Mouse (Mus musculus): ENCODE measurements around the gene Acaa1b. TPM values are rescaled to one million over a fixed set of nuclear protein-coding genes. Genes with fewer than 3 reads are reported as not detected.

Gene Acaa1b
- polyA plus RNA-seq (2012; ENCODE audit: insufficient read depth, insufficient read length, low replicate concordance, missing spikeins) = not detected in 2 replicates

GRCm38 (mm10) chr9:119156278-119157201, at the start of gene Acaa1b:
Acaa1b (minus strand) TSS chr9:119157093.
- Histone ChIP-seq H3K27ac (ENCODE audit: insufficient read depth, low read depth, low read length) (no peak within 1 kb of the TSS), H3K4me1 (ENCODE audit: control insufficient read depth, insufficient read depth, low read length) (peaks cover 6% of the 10 kb centered on the region; the same call in 1 of the 2 replicates), H3K4me3 (ENCODE audit: insufficient read depth, low read depth, low read length) (peak within 1 kb of the TSS; percentile 34)
- TF ChIP-seq POLR2A (IDR thresholded peaks at IDR 0.05; ENCODE audit: insufficient read depth, low read depth, low read length) = no peak
- 2% methylated on average over 65 of the region's 65 CpGs for WGBS

- WGBS = 79% methylated on average over 2 of the region's 2 CpGs
- Histone ChIP-seq H3K4me1 (ENCODE audit: control insufficient read depth, insufficient read depth, low read length) (no peaks in the 10 kb centered on the region), H3K4me3 (ENCODE audit: insufficient read depth, low read depth, low read length) (no peak overlapping the region), H3K27ac (ENCODE audit: insufficient read depth, low read depth, low read length) (no peak overlapping the region)
- TF ChIP-seq CTCF (IDR thresholded peaks at IDR 0.05; ENCODE audit: insufficient read depth, low read depth, low read length) = no peak
- TF ChIP-seq POLR2A (IDR thresholded peaks at IDR 0.05; ENCODE audit: insufficient read depth, low read depth, low read length) = no peak
These were observed 49.8 kb upstream of the Acaa1b start for GRCm38 (mm10) chr9:119206666-119207065.

GRCm38 (mm10) chr9:119205756-119206155, 48.9 kb upstream of the Acaa1b start:
- 92% methylated on average over 5 of the region's 5 CpGs for WGBS
- H3K27ac ChIP-seq (ENCODE audit: insufficient read depth, low read depth, low read length) = no peak overlapping the region
- TF ChIP-seq POLR2A (IDR thresholded peaks at IDR 0.05; ENCODE audit: insufficient read depth, low read depth, low read length) (no peak), CTCF (IDR thresholded peaks at IDR 0.05; ENCODE audit: insufficient read depth, low read depth, low read length) (no peak)
- H3K4me1 ChIP-seq (ENCODE audit: control insufficient read depth, insufficient read depth, low read length) = no peaks in the 10 kb centered on the region
- H3K4me3 ChIP-seq (ENCODE audit: insufficient read depth, low read depth, low read length) = no peak overlapping the region

DNA sequence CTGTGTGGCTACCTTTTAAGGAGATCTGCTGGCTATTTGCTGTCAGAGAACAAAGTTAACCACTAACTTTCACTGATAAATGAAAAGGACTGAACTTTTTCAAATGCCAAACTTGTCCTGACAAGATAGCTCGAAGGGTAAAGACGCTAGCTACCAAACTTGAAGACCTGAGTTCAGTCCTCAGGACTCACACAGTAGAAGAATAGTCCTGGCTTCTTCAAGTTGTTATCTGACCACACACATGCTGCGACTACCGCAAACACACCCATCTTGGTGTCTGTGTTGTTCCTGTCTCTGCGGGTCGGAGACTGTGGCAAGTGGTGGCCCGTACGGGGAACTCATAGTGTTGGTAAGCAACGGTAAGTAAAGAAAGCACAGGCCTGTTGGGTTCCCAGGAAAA, 46.7 kb upstream of the Acaa1b start:
- no peak for TF ChIP-seq CTCF (IDR thresholded peaks at IDR 0.05; ENCODE audit: insufficient read depth, low read depth, low read length)
- no peak for TF ChIP-seq POLR2A (IDR thresholded peaks at IDR 0.05; ENCODE audit: insufficient read depth, low read depth, low read length)
- 94% methylated on average over 9 of the region's 9 CpGs for WGBS
- H3K4me1 ChIP-seq (ENCODE audit: control insufficient read depth, insufficient read depth, low read length) = no peaks in the 10 kb centered on the region
- H3K27ac ChIP-seq (ENCODE audit: insufficient read depth, low read depth, low read length) = no peak overlapping the region
- no peak overlapping the region for H3K4me3 ChIP-seq (ENCODE audit: insufficient read depth, low read depth, low read length)

DNA sequence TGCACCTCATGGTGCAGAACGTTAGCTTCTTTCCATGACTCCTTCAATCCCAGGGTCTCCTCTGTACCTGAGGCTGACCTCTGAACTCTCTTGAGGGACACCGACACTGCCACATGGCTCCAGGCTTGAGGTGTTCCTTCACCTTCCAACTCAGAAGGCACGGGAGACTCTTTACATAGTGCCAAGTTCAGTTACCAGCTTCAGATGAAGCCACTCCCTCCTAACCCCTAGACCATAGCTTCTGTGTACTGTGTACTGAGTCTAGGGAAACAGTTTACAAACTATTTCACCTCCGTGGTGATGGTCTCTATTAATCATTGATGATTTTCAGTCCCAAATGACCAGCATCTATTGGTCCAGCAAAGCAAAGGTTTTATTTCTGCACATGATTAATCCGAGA, 44.8 kb upstream of the Acaa1b start:
- Histone ChIP-seq H3K4me1 (ENCODE audit: control insufficient read depth, insufficient read depth, low read length) (no peaks in the 10 kb centered on the region), H3K4me3 (ENCODE audit: insufficient read depth, low read depth, low read length) (no peak overlapping the region), H3K27ac (ENCODE audit: insufficient read depth, low read depth, low read length) (no peak overlapping the region)
- no peak for TF ChIP-seq CTCF (IDR thresholded peaks at IDR 0.05; ENCODE audit: insufficient read depth, low read depth, low read length)
- no peak for TF ChIP-seq POLR2A (IDR thresholded peaks at IDR 0.05; ENCODE audit: insufficient read depth, low read depth, low read length)
- 86% methylated on average over 5 of the region's 5 CpGs for whole genome bisulfite sequencing

DNA sequence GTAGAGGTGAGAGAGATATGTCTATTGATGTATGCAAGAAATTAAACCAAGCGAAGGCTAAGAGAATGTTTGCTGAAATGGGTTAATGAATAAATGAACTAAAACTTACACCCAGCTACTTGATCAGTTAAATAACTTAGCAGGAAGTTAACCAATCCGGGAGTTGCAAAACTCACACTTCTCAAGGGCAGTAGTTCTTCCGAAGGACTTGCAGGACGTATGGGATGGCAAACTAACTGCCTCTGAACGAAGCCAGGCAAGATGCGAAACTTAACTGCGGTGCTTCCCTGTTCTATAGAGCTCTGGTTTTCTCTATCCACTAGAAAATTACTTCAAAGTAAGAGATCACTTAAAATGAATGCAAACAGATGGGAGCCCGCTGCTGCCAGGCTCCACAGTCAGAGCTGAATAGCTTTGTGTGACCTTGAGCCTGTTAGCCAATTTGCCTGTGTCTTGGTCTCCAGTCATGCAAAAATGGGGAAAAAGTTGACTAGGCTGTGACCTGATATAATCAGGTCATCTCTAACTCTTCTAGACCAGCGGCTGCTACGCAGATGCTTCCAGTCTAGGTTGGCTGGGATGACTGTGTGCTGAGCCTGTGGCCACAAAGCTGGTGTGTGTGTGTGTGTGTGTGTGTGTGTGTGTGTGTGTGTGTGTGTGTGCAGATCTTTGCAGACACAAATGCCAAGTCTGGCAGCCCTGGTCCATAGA, 42.4 kb upstream of the Acaa1b start:
- Histone ChIP-seq H3K4me1 (ENCODE audit: control insufficient read depth, insufficient read depth, low read length) (no peaks in the 10 kb centered on the region), H3K27ac (ENCODE audit: insufficient read depth, low read depth, low read length) (no peak overlapping the region), H3K4me3 (ENCODE audit: insufficient read depth, low read depth, low read length) (no peak overlapping the region)
- TF ChIP-seq CTCF (IDR thresholded peaks at IDR 0.05; ENCODE audit: insufficient read depth, low read depth, low read length) = no peak
- TF ChIP-seq POLR2A (IDR thresholded peaks at IDR 0.05; ENCODE audit: insufficient read depth, low read depth, low read length) = no peak
- 86% methylated on average over 10 of the region's 10 CpGs for WGBS

GRCm38 (mm10) chr9:119192202-119192990, 35.5 kb upstream of the Acaa1b start:
- no peak for TF ChIP-seq POLR2A (IDR thresholded peaks at IDR 0.05; ENCODE audit: insufficient read depth, low read depth, low read length)
- TF ChIP-seq CTCF (IDR thresholded peaks at IDR 0.05; ENCODE audit: insufficient read depth, low read depth, low read length) = no peak
- 43% methylated on average over 11 of the region's 11 CpGs for WGBS
- no peak overlapping the region for H3K27ac ChIP-seq (ENCODE audit: insufficient read depth, low read depth, low read length)

GRCm38 (mm10) chr9:119181241-119181728, 24.4 kb upstream of the Acaa1b start:
- H3K27ac ChIP-seq (ENCODE audit: insufficient read depth, low read depth, low read length) = no peak overlapping the region
- H3K4me3 ChIP-seq (ENCODE audit: insufficient read depth, low read depth, low read length) = no peak overlapping the region
- H3K4me1 ChIP-seq (ENCODE audit: control insufficient read depth, insufficient read depth, low read length) = peaks cover 3% of the 10 kb centered on the region; the same call in 1 of the 2 replicates
- WGBS = 50% methylated on average over 3 of the region's 3 CpGs
- no peak for TF ChIP-seq CTCF (IDR thresholded peaks at IDR 0.05; ENCODE audit: insufficient read depth, low read depth, low read length)
- TF ChIP-seq POLR2A (IDR thresholded peaks at IDR 0.05; ENCODE audit: insufficient read depth, low read depth, low read length) = no peak

More at GRCm38 (mm10) chr9:119192202-119192990, 35.5 kb upstream of the Acaa1b start:
- no peak overlapping the region for H3K4me3 ChIP-seq (ENCODE audit: insufficient read depth, low read depth, low read length)
- H3K4me1 ChIP-seq (ENCODE audit: control insufficient read depth, insufficient read depth, low read length) = no peaks in the 10 kb centered on the region

All from olfactory bulb, adult 2 months (tissue).